Mouse (Mus musculus) E14TG2a.4 (cell line): ENCODE measurements around the gene Ppm1d.

Experiments
- CTCF ChIP-seq: conservative IDR thresholded peaks from 2 replicates; pipeline ENCODE4 v1.5.1; 2014; ENCODE audit warnings: low read length
- NANOG ChIP-seq: IDR thresholded peaks from 2 replicates; pipeline ENCODE4 v1.6.1; 2014; ENCODE audit warnings: borderline replicate concordance, low read length, mixed read lengths
- POU5F1 ChIP-seq: IDR thresholded peaks from 2 replicates; pipeline ENCODE4 v1.6.1; 2014; ENCODE audit warnings: low read length, borderline replicate concordance

- TF ChIP-seq CTCF (no peak), POU5F1 (no peak), NANOG (no peak)
Observed at GRCm38 (mm10) chr11:85329167-85329894, 18.3 kb downstream of the Ppm1d start.
